Mouse (Mus musculus): Measurements from ENCODE around the gene Tcf15. TPM values are rescaled to one million over a fixed set of nuclear protein-coding genes. Genes with fewer than 3 reads are reported as not detected.

Tcf15 gene
- polyA plus RNA-seq, 1 experiment from 2014 or later: 26.3 TPM

DNA sequence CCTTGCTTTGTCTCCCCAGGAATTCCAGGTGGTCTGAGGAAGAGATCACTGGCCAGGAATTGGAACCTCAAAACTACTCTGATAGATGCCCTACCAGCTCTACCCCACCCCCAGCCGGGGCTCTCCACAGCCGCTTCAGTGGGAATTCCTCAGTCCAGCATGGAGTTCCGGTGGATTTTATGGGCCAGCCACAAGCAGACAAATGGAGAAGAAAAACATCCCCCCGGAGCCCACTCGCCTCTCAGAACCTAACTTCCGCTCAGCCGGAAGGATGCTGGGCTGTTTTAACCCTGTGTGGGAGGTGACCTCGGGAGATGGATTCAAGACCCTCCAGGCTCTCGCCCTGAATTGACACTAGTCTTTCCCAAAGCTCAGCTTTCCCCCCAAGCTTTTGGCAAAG lies 11.3 kb upstream of the Tcf15 start:
- Histone ChIP-seq H3K4me2 (replicated peaks) (no peak overlapping the region), H3K4me3 (no peak overlapping the region), H3K27ac (no peak overlapping the region), H3K9ac (no peak overlapping the region), H3K9me3 (no peaks in the 10 kb centered on the region), H3K4me1 (0 out of 2 replicates have a peak, but pooled peaks cover 5% of the 10 kb centered on the region), H3K36me3 (no peaks in the 10 kb centered on the region), H3K27me3 (replicated peaks) (no peaks in the 10 kb centered on the region)
- no peak for ATAC-seq (ENCODE audit: low FRiP score, low read depth)
- WGBS: 49% methylated on average over 9 of the region's 9 CpGs

DNA sequence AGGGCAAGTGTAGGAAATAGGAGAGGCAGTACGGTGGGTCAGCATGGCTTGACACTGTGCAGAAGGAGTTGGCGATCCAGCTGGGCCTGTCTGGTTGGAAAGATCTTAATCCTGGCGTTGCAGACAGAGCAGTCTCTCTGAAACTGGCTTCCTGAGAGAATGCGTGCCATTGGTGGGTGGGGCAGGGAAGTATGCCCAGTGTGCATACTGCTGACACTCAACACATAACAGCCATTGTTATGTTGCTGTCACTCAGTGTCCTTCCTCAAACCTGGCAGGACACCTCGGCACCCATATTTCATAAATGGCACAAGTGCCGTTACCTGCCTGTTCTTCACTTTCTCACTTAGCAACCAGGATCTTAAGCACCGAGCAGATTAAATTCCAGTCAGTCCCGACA lies 10.7 kb upstream of the Tcf15 start:
- no peak for ATAC-seq (ENCODE audit: low FRiP score, low read depth)
- Histone ChIP-seq H3K9me3 (no peaks in the 10 kb centered on the region), H3K27me3 (replicated peaks) (no peaks in the 10 kb centered on the region), H3K36me3 (no peaks in the 10 kb centered on the region), H3K4me1 (0 out of 2 replicates have a peak, but pooled peaks cover 5% of the 10 kb centered on the region), H3K4me2 (replicated peaks) (no peak overlapping the region), H3K27ac (no peak overlapping the region), H3K4me3 (no peak overlapping the region), H3K9ac (no peak overlapping the region)
- WGBS: 76% methylated on average over 8 of the region's 8 CpGs

DNA sequence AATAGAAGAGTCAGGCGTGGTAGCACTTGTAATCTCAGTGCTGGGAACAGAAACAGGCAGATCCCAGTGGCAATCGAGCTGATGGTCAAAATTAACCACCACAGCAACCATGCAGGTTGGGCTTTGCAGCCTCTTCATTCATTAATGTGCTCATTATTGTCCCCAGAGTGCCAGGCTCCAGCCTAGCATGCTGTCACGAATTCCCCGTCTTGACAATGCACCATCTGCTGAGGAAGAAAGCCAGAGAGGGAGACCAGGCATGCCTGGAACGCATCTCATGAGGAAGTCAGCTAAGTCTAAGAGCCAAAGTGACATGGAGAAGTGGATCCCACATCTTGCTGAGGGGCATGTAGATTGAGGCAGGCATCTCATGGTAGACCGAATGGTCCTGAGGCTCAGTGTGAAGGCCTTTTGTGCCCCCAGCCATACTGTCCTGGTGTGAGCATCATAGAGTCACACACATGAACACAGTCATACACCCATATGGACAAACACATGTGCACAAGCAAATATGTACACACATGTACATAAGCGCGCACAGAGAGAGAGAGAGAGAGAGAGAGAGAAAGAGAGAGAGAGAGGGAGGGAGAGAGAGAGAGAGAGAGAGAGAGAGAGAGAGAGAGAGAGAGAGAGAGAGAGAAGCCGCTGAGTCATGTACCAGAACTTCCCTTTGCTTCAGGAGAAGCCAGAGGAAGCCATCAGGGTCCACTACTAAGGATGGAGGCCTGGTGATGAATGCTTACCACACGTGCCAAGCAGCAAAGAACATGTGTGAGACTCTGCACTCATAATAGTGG lies 4.0 kb upstream of the Tcf15 start:
- no peak overlapping the region for H3K4me3 ChIP-seq
- H3K36me3 ChIP-seq: no peaks in the 10 kb centered on the region
- WGBS: 62% methylated on average over 10 of the region's 10 CpGs
- ATAC-seq (ENCODE audit: low FRiP score, low read depth): no peak
- H3K27ac ChIP-seq: no peak overlapping the region
- H3K9me3 ChIP-seq: no peaks in the 10 kb centered on the region
- peaks cover 31% of the 10 kb centered on the region for H3K4me1 ChIP-seq
- H3K4me2 ChIP-seq (replicated peaks): no peak overlapping the region
- no peak overlapping the region for H3K9ac ChIP-seq
- 0 out of 2 replicates have a peak, but pooled peaks cover 3% of the 10 kb centered on the region for H3K27me3 ChIP-seq (replicated peaks)

DNA sequence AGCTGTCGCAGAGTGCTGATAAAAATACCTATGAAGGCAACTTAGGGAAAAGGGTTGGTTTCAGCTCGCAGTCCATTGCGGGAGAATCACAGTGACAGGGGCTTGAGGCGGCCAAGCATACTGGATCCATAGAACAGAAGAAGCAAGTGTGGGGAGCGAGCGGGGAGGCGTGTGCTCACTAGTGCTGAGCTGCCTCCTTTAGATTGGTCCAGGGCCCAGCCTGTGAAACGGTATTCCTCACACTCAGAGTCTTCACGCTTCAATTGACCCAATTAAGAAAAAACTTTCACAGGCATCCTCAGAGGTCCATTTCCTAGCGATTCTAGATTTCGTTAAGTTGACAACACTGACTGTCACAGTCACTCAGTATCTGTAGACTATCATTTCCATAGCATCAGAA lies 2.4 kb upstream of the Tcf15 start:
- H3K4me3 ChIP-seq: no peak overlapping the region
- H3K36me3 ChIP-seq: no peaks in the 10 kb centered on the region
- 38% methylated on average over 11 of the region's 11 CpGs for WGBS
- no peak overlapping the region for H3K9ac ChIP-seq
- peaks cover 11% of the 10 kb centered on the region; the same call in 1 of the 2 replicates for H3K27me3 ChIP-seq (replicated peaks)
- H3K9me3 ChIP-seq: no peaks in the 10 kb centered on the region
- peaks cover 45% of the 10 kb centered on the region for H3K4me1 ChIP-seq
- H3K27ac ChIP-seq: no peak overlapping the region
- H3K4me2 ChIP-seq (replicated peaks): 0 out of 2 replicates have a peak overlapping the region, but pooled peaks have one; percentile 92
- ATAC-seq (ENCODE audit: low FRiP score, low read depth): no peak

DNA sequence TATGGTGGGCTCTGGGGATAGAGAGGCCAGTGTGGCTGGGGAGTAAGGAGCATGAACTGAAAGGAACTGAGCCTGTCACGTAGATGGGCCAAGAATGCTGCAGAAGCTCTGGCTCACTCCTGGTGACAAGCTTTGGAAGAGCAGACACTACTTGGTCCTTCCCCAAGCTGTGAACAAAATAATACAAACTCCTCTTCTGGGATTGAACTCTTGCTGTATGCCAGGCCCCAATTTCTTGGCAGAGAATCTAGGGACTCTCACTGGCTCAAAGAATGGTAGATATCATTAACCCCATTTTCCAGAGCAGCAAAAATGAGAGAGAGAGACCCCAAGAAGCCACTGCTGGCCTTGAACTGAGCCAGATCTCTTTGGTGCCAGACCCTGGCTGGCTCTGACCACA lies 1.9 kb upstream of the Tcf15 start:
- no peaks in the 10 kb centered on the region for H3K36me3 ChIP-seq
- 0 out of 2 replicates have a peak overlapping the region, but pooled peaks have one; percentile 21 for H3K9ac ChIP-seq
- peak overlapping the region; percentile 92 for H3K4me2 ChIP-seq (replicated peaks)
- H3K27me3 ChIP-seq (replicated peaks): peaks cover 11% of the 10 kb centered on the region; the same call in 1 of the 2 replicates
- H3K9me3 ChIP-seq: no peaks in the 10 kb centered on the region
- H3K4me3 ChIP-seq: no peak overlapping the region
- 33% methylated on average over 1 of the region's 1 CpGs for WGBS
- peaks cover 48% of the 10 kb centered on the region for H3K4me1 ChIP-seq
- ATAC-seq (ENCODE audit: low FRiP score, low read depth): no peak
- peak overlapping the region; percentile 42; the same call in 1 of the 2 replicates for H3K27ac ChIP-seq

DNA sequence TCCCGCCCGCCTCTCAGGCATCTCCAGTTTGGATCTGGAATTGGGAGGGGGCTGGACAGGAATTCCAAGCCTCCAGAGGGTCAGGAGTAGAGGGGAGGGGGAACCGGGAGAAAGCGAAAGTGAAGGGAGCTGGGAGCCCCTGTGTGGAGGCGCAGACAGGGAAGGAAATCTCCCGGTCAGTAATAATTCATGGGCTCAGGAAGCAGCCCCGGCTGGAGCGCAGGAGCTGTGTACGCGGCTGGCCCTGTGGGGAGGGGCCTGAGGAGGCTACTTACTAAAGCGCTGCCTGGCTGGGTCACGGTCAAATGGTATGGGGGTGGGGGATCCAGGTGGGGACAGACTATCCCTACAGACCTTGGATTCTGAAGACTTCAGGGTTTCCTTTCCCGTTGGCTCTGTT lies 1.3 kb upstream of the Tcf15 start:
- Histone ChIP-seq H3K9ac (0 out of 2 replicates have a peak overlapping the region, but pooled peaks have one; percentile 21), H3K4me1 (peaks cover 50% of the 10 kb centered on the region), H3K9me3 (no peaks in the 10 kb centered on the region), H3K27ac (peak overlapping the region; percentile 42), H3K27me3 (replicated peaks) (peaks cover 11% of the 10 kb centered on the region), H3K4me2 (replicated peaks) (peak overlapping the region; percentile 92), H3K36me3 (no peaks in the 10 kb centered on the region), H3K4me3 (peak overlapping the region; percentile 27)
- 1% methylated on average over 13 of the region's 13 CpGs for WGBS
- peak; percentile 68 for ATAC-seq (ENCODE audit: low FRiP score, low read depth)

DNA sequence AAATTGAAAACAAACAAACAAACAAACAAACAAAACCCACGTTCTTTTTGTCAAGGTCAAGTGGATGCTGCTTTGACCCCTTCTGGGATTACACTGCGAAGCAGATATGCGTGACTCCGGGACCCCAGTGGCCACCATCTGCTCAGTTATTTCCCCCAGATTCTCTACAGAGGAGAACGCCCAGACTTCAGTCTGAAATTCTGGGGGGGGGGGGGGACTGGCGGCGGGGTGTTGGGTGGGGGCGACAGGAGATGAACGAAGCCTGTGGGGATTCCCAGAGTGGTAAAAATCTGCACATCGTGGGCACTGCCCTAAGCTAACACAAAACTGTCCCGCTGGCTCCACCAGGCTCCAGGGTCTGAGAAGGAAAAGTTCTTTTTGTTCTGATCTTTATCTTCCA lies 790 bp upstream of the Tcf15 start:
- H3K4me3 ChIP-seq: peak overlapping the region; percentile 54; the same call in 1 of the 2 replicates
- H3K27ac ChIP-seq: no peak overlapping the region
- H3K4me2 ChIP-seq (replicated peaks): peak overlapping the region; percentile 92
- no peaks in the 10 kb centered on the region for H3K9me3 ChIP-seq
- no peaks in the 10 kb centered on the region for H3K36me3 ChIP-seq
- H3K27me3 ChIP-seq (replicated peaks): peaks cover 11% of the 10 kb centered on the region
- peaks cover 52% of the 10 kb centered on the region for H3K4me1 ChIP-seq
- H3K9ac ChIP-seq: no peak overlapping the region
- no peak for ATAC-seq (ENCODE audit: low FRiP score, low read depth)
- WGBS: 2% methylated on average over 11 of the region's 11 CpGs

DNA sequence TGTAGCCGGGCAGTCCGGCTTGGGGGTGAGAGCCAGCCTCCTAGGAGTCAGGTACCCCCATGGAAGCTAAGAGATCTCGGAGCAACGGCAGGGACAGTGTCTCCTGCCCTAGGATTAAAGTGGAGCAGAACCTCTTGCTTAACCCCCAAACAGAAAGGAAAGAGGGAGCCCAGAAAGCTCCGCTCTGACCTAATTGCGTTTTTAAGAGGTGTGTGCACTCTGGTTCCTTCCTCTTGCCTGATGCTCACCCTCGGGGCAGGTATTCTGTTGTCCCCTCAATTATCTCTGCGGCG lies 743 bp downstream of the Tcf15 start:
- Histone ChIP-seq H3K36me3 (no peaks in the 10 kb centered on the region), H3K4me3 (peak overlapping the region; percentile 54), H3K9ac (peak overlapping the region; percentile 61), H3K27ac (no peak overlapping the region), H3K9me3 (no peaks in the 10 kb centered on the region), H3K4me1 (peaks cover 52% of the 10 kb centered on the region), H3K27me3 (replicated peaks) (peaks cover 11% of the 10 kb centered on the region), H3K4me2 (replicated peaks) (peak overlapping the region; percentile 92)
- WGBS: 18% methylated on average over 9 of the region's 9 CpGs
- no peak for ATAC-seq (ENCODE audit: low FRiP score, low read depth)

DNA sequence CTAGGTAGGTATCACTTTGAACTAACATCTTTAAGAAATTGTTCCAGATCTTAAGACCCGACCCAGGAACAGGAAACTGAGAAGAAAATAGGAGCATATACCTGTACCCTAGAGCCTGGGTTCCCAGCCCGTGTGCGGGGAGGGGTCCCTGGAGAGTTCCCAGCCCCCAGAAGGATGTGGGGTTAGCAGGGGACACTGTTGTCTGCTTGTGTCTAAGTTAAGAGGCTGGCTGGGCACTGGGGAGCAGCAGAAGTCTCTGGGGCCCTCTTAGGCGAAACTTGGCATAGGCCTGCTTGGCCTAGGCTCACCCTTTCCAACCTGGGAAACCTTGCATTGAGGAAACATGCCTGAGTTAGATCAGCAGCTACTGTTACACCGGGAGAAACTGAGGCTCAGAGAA lies 1.1 kb downstream of the Tcf15 start:
- H3K4me3 ChIP-seq: peak overlapping the region; percentile 54
- WGBS: 60% methylated on average over 5 of the region's 5 CpGs
- no peaks in the 10 kb centered on the region for H3K9me3 ChIP-seq
- peaks cover 53% of the 10 kb centered on the region for H3K4me1 ChIP-seq
- H3K9ac ChIP-seq: 0 out of 2 replicates have a peak overlapping the region, but pooled peaks have one; percentile 61
- peaks cover 11% of the 10 kb centered on the region for H3K27me3 ChIP-seq (replicated peaks)
- peak overlapping the region; percentile 92 for H3K4me2 ChIP-seq (replicated peaks)
- H3K27ac ChIP-seq: no peak overlapping the region
- ATAC-seq (ENCODE audit: low FRiP score, low read depth): no peak
- H3K36me3 ChIP-seq: no peaks in the 10 kb centered on the region

DNA sequence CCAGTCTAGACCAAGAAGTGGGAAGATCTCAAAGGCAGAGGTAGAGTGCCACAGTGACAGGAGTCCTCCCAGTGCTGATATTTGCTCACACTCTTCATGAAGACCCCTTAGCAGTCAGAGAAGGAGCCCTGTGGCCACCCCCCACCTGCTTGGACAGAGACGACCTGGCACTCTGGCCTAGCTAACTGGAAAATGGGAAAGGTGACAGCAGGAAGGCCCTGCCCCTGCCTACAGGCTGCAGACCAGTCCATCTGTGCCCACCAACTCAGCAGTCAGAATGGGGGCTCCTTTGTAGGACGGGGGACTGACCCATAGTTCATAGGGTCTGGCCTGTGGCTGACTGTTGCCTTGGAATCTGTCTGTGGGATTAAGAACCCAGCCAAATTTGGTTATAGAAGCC lies 2.4 kb downstream of the Tcf15 start:
- Histone ChIP-seq H3K4me1 (peaks cover 63% of the 10 kb centered on the region), H3K9me3 (no peaks in the 10 kb centered on the region), H3K27me3 (replicated peaks) (peaks cover 11% of the 10 kb centered on the region), H3K4me3 (peak overlapping the region; percentile 9; the same call in 1 of the 2 replicates), H3K27ac (no peak overlapping the region), H3K9ac (no peak overlapping the region), H3K4me2 (replicated peaks) (peak overlapping the region; percentile 92), H3K36me3 (no peaks in the 10 kb centered on the region)
- WGBS: 65% methylated on average over 2 of the region's 2 CpGs
- no peak for ATAC-seq (ENCODE audit: low FRiP score, low read depth)

DNA sequence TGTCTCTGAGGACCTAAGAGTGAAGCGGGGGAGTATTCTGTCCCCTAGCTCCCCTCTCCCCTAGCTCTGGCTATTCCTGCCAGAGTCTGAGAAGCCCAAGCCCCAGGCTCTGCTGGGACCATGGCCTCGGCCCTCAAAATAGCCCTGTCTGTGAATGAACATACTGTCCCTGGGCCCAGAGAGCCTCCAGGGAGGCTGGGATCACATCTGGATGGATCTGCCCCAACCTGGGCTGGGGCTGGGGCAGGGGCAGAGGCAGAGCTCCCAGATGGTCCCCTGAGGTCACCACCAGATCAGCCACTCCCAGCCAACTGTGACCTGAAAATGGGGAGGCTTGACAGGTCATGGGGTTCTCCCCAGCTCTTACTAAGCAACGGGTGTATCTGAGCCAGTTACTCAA lies 3.7 kb downstream of the Tcf15 start:
- H3K4me2 ChIP-seq (replicated peaks): no peak overlapping the region
- no peak for ATAC-seq (ENCODE audit: low FRiP score, low read depth)
- 56% methylated on average over 3 of the region's 3 CpGs for WGBS
- no peak overlapping the region for H3K27ac ChIP-seq
- peaks cover 11% of the 10 kb centered on the region for H3K27me3 ChIP-seq (replicated peaks)
- H3K9me3 ChIP-seq: no peaks in the 10 kb centered on the region
- no peak overlapping the region for H3K4me3 ChIP-seq
- no peaks in the 10 kb centered on the region for H3K36me3 ChIP-seq
- peaks cover 55% of the 10 kb centered on the region for H3K4me1 ChIP-seq
- no peak overlapping the region for H3K9ac ChIP-seq

DNA sequence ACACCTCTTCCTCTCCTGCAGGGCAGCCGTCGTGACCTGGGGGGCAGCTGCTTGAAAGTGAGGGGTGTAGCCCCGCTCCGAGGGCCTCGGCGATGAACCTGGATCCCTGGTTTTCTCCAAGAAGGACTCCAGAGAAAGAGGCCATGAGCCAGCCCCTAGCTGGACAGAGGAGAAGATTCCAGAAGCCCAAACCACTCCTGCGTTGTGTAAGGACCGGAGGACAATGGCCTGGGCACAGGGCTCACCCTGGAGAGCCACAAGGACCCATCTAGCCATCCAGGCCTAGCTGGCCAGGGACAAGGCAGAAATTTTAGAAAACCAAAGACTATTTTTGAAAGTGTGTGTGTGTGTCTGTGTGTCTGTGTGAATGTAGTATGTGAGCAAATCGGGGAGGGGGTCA lies 5.3 kb downstream of the Tcf15 start:
- H3K9me3 ChIP-seq: no peaks in the 10 kb centered on the region
- H3K4me1 ChIP-seq: peaks cover 46% of the 10 kb centered on the region
- peaks cover 11% of the 10 kb centered on the region for H3K27me3 ChIP-seq (replicated peaks)
- ATAC-seq (ENCODE audit: low FRiP score, low read depth): no peak
- H3K27ac ChIP-seq: no peak overlapping the region
- whole genome bisulfite sequencing: 89% methylated on average over 9 of the region's 9 CpGs
- no peak overlapping the region for H3K4me2 ChIP-seq (replicated peaks)
- no peaks in the 10 kb centered on the region for H3K36me3 ChIP-seq
- no peak overlapping the region for H3K4me3 ChIP-seq
- no peak overlapping the region for H3K9ac ChIP-seq

DNA sequence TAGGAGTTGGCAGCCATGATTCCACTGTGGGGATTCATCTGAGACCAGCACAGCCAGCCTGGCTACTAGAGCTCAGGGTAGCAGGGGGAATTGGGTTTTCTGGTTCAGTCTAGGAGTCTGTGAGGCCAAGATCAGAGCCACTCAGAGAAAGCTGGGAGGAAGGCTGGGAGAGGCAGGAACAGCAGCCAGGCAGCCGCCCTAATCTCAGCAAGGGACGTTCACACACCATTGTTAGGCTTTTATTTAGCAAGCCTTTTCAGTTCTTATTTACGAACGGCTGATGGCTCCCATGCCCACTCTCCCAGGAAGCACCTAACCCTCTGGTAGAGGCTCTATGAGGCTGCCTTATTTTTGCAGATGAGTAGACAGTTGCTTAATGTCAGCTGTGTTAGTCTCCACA lies 6.5 kb downstream of the Tcf15 start:
- 9% methylated on average over 4 of the region's 4 CpGs for WGBS
- Histone ChIP-seq H3K4me2 (replicated peaks) (no peak overlapping the region), H3K4me3 (no peak overlapping the region), H3K27me3 (replicated peaks) (peaks cover 3% of the 10 kb centered on the region), H3K9me3 (no peaks in the 10 kb centered on the region), H3K36me3 (no peaks in the 10 kb centered on the region), H3K27ac (no peak overlapping the region), H3K4me1 (peaks cover 34% of the 10 kb centered on the region), H3K9ac (no peak overlapping the region)
- no peak for ATAC-seq (ENCODE audit: low FRiP score, low read depth)
